Mouse (Mus musculus) cerebellum, adult 2 months (tissue): ENCODE results near the gene Hdhd5.

ENCODE experiments used
- CTCF ChIP-seq: fragments of 200-500 bp; IDR thresholded peaks from 2 replicates; pipeline ENCODE4 v1.5.1; 2011; ENCODE audit warnings: low read depth, mild to moderate bottlenecking, control low read depth, low read length, moderate library complexity, borderline replicate concordance; ENCODE audit not compliant: insufficient read depth
- POLR2A ChIP-seq: fragments of 200-500 bp; IDR thresholded peaks from 2 replicates; pipeline ENCODE4 v1.6.1; 2011; ENCODE audit warnings: low read length, control low read depth, borderline replicate concordance; ENCODE audit not compliant: insufficient read depth

DNA sequence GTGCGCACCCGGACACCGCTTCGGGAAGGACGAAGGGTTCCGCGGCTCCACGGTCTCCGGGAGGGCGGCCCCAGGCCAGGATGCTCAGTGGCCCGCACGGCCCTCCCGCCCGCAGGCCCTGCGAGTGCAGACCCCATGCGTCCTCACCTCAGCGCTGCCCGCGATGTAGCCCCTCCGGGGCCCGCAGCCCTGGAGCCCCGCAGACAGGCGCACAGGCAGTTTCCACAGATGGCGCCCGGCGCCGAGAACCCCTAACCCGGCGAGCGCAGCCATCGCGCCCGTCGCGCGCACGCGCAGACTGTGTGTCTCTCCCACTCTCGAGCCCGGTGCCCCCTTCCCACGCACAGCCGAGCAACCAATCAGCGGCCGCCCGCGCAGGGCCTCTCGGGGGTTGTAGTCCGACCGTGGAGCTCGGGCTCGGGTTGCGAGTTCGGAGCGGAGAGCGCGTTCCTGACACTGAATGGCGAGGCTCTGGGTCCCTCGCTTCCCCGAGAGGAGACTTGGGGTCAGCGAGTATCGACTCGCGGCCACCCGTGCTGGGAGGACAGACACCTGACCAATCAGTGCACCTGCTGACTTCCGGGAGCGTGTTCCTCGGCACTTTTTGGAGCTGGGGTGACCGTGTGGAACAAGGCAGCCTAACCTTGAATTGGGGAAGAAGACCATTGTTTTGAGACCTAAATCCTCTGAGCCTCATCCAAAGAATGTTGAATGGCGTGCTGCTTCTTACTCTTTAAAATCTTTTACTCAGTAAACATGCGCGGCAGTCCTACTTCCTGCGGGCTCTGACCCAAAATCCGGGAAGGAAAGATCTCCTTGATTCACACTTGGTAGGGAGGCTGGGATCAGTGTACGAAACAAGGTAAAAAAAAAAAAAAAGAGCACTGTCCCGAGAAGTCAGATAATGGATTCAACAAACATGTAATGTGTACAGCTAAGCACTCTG lies at the start of gene Hdhd5:
- peak; percentile 86 for TF ChIP-seq POLR2A
- TF ChIP-seq CTCF: no peak
